Mouse (Mus musculus): Measurements from ENCODE around the gene Mif4gd. TPM values are rescaled to one million over a fixed set of nuclear protein-coding genes. Genes with fewer than 3 reads are reported as not detected.

The Mif4gd gene
- total RNA-seq, 2 experiments from 2014 or later = 38.3 to 38.7 TPM

DNA sequence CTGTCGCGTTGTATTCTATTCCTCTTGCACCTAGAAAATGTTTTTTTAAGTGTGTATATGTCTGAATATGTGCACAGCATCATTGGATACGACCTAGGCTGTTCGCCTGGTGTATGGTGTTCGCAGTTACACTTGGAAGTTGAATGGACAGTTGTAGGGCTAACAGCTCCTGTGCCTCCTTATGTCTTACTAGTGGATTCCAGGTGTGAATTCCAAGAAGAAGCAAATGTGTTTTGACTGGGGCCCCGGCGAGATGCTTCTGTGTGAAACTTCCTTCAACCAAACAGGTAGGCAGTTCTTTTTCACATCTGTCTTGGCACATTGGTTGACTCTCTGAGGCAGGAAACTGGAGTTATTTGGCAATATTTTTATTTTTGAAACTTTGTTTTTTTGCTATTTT, 47.8 kb downstream of the Mif4gd start:
- no peak for DNase-seq

DNA sequence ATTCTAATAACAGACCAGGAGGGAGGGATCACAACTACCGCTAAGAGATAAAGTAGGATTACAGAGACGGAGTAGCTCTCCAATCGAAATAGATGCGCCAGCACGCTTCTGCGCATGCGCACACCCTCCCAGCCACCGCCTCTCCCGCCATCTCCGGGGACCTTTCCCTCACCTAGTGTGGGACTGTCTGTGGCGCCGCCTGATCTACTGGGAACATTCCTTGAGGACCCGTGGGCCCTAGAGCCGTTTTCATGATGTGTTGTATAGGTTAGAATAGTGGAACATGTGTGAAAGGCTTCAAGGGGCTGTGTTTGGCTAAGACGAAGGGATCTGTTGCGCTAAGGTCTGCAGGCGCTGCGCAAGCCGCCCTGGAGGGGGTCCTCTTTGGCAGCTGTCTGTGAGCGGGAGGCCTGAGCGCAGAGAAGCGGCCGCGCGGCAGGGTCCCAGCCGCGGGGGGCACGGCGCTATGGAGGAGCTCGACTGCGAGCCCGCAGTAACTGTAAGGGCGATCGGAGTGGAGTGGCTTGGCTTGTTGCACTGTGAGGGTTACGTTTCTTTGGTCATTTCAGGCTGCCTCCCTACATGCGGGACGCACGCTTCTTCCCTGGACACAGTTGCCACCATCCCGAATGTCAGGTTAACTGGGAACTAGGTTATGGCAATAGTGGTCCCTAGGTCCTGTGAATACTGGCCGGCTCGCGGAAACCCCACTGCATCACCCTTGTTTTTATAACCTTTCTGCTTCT, 48.5 kb downstream of the Mif4gd start, which contains the start of gene Nup85:
TSS of gene Nup85 (plus strand) at position 371 of the 746 bp plus-strand sequence.
- peak; percentile 99 for DNase-seq

DNA sequence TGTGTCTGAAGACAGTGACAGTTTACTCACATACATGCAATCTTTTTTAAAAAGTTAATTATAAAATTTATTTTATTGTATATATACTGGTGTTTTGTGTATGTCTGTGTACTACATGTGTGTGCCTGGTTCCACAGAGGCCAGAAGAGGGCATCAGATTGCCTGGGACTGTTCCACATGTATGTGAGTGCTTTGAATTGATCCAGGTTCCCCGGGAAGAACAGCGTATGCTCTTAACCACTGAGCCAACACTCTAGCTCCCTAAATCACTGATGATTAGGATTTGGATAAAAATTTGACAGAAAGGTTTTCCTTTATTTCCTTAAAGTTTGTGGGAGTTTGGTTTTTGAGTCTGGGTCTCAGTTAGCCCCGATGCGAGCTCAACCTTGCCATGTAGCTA, 49.4 kb downstream of the Mif4gd start:
- no peak for DNase-seq

Other genes starting within 250 kb of the Mif4gd start
- gene Hid1, start 245.2 kb downstream of the Mif4gd start, total RNA-seq (2021) = 1 to 10 TPM; 5.7 to 6.1 TPM
- gene Cdr2l, start 231.1 kb downstream of the Mif4gd start, total RNA-seq (2021) = 10 to 100 TPM in 1 of 2 experiments, 1 to 10 TPM in 1; 9.8 to 17.0 TPM
- 100 to 1,000 TPM in 1 of 2 experiments, 10 to 100 TPM in 1; 89.1 to 100 TPM for gene Mrpl58, start 209.2 kb downstream of the Mif4gd start, total RNA-seq (2021)
- gene Atp5h, start 193.0 kb downstream of the Mif4gd start, total RNA-seq (2021) = 1,000 to 10,000 TPM; 1,026 to 1,088 TPM
- 10 to 100 TPM; 16.2 to 19.4 TPM for gene Kctd2, start 192.8 kb downstream of the Mif4gd start, total RNA-seq (2021)
- not detected for gene Trim80, start 172.4 kb downstream of the Mif4gd start, total RNA-seq (2021)
- not detected for gene Slc16a5, start 150.5 kb downstream of the Mif4gd start, total RNA-seq (2021)
- gene Armc7, start 137.3 kb downstream of the Mif4gd start, total RNA-seq (2021) = 1 to 10 TPM; 1.2 to 2.4 TPM
- 10 to 100 TPM; 17.3 to 19.0 TPM for gene Nt5c, start 121.1 kb downstream of the Mif4gd start, total RNA-seq (2021)
- 100 to 1,000 TPM; 132 to 134 TPM for gene Jpt1, start 98.6 kb downstream of the Mif4gd start, total RNA-seq (2021)
- 100 to 1,000 TPM; 182 to 195 TPM for gene Sumo2, start 76.7 kb downstream of the Mif4gd start, total RNA-seq (2021)
- 10 to 100 TPM; 23.5 to 33.2 TPM for gene Nup85, start 48.5 kb downstream of the Mif4gd start, total RNA-seq (2021)
- gene Mrps7, start 9.0 kb downstream of the Mif4gd start, total RNA-seq (2021) = 10 to 100 TPM; 61.1 to 71.6 TPM
- 10 to 100 TPM in 1 of 2 experiments, 1 to 10 TPM in 1; 9.3 to 21.6 TPM for gene Gga3, start 8.9 kb downstream of the Mif4gd start, total RNA-seq (2021)
- 10 to 100 TPM; 39.7 to 40.0 TPM for gene Slc25a19, start 15.3 kb upstream of the Mif4gd start, total RNA-seq (2021)
- 10 to 100 TPM; 93.7 to 95.9 TPM for gene Grb2, start 95.6 kb upstream of the Mif4gd start, total RNA-seq (2021)
- gene Tmem94, start 152.5 kb upstream of the Mif4gd start, total RNA-seq (2021) = 10 to 100 TPM; 55.6 to 60.0 TPM
- gene Caskin2, start 200.7 kb upstream of the Mif4gd start, total RNA-seq (2021) = 10 to 100 TPM; 16.8 to 22.7 TPM
- gene Tsen54, start 201.8 kb upstream of the Mif4gd start, total RNA-seq (2021) = 10 to 100 TPM; 10.3 to 11.1 TPM
- gene Llgl2, start 211.1 kb upstream of the Mif4gd start, total RNA-seq (2021) = 10 to 100 TPM; 16.5 to 17.4 TPM
- gene Myo15b, start 245.4 kb upstream of the Mif4gd start, total RNA-seq (2021) = not detected